Comparison of ENCODE assay signal across 26 mouse cellular contexts in the genomic region with DNA sequence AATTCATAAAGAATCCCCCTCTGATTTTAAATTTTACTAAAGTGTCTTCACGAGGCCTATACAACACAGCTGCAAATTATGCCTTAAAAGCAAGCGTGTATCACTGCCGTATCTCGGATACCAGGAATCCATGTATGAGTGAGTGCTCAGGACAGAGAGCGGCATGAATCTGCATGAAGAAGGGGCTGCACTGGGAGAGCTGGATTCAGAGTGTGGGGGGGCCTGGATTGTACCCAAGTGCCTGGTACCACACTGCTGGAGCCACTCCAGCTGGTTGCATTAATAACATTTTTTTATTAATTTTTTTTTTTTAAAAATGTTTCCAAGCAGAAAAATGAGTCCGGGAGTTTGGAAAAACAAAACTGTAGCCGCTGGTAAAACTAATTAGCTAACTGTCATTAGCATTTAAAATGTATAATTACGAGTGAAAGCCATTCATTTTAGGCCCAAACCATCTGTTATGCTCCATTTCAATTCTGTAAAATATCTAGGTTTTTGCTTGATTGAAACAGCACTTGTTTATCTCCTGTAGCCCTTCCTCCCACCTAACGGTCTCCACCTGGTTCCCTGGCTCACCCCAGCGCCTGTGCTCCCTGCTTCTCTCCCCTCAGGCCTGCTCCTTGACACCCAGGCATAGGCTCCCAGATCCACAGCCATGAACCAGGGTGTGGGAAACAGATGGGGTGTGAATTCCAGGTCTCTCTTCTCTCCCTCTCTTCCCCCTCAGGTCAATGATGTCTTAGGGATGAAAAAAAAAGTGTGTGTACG. TPM values are rescaled to one million over a fixed set of nuclear protein-coding genes. Genes with fewer than 3 reads are reported as not detected.
A peak's percentile ranks its signal among the peaks of the same experiment; 100 is the strongest.
DNase-seq lines count a peak whose midpoint lies in the region; ATAC-seq and TF ChIP-seq lines count a peak whose summit lies in the region.
"Had no signal": no experiment of that assay in that cellular context is flagged by ENCODE, and none has a peak within 500 bp of the region (broad histone marks: within the 10 kb centered on the region; RNA-seq: fewer than 3 reads in every experiment).

No protein-coding gene starts in this region.

- peaks cover 63% of the 10 kb centered on the region for H3K36me3 ChIP-seq in hindbrain, embryonic 13.5 days
- H3K36me3 ChIP-seq in hindbrain, embryonic 10.5 days: peaks cover 19% of the 10 kb centered on the region; the same call in 1 of the 2 replicates
- peaks cover 26% of the 10 kb centered on the region for H3K36me3 ChIP-seq in forebrain, embryonic 14.5 days (ENCODE audit: control insufficient read depth, insufficient read depth, low read length)
- H3K36me3 ChIP-seq in hindbrain, embryonic 16.5 days (ENCODE audit: control insufficient read depth, insufficient read depth, low read length): peaks cover 23% of the 10 kb centered on the region
- H3K36me3 ChIP-seq in stomach, postnatal 0 days (ENCODE audit: control insufficient read depth, insufficient read depth, low read length): peaks cover 2% of the 10 kb centered on the region
- H3K36me3 ChIP-seq: intestine, embryonic 15.5 days had no signal

- intact Hi-C loops in gastrocnemius, adult 2 months (cut with DNase I): no loop called here

- ATAC-seq in hindbrain, embryonic 13.5 days (ENCODE audit: low FRiP score): 0 out of 2 replicates have a peak, but pooled peaks have one; percentile 26
- ATAC-seq in forebrain, embryonic 14.5 days: peak; percentile 71
- ATAC-seq in hindbrain, embryonic 16.5 days: 0 out of 2 replicates have a peak, but pooled peaks have one; percentile 12
- no peak for ATAC-seq in stomach, postnatal 0 days (ENCODE audit: low FRiP score, low TSS enrichment)
- ATAC-seq: intestine, embryonic 15.5 days had no signal

- no peaks in the 10 kb centered on the region for H3K27me3 ChIP-seq in hindbrain, embryonic 13.5 days
- H3K27me3 ChIP-seq in hindbrain, embryonic 10.5 days (ENCODE audit: insufficient read depth, poor library complexity, severe bottlenecking): no peaks in the 10 kb centered on the region
- no peaks in the 10 kb centered on the region for H3K27me3 ChIP-seq in forebrain, embryonic 14.5 days (replicated peaks; ENCODE audit: control insufficient read depth, insufficient read depth, low read length)
- H3K27me3 ChIP-seq in hindbrain, embryonic 16.5 days (replicated peaks; ENCODE audit: control insufficient read depth, insufficient read depth, low read length): no peaks in the 10 kb centered on the region
- H3K27me3 ChIP-seq in stomach, postnatal 0 days (ENCODE audit: control insufficient read depth, insufficient read depth, low read length): no peaks in the 10 kb centered on the region
- H3K27me3 ChIP-seq: embryonic facial prominence, embryonic 13.5 days; intestine, embryonic 15.5 days had no signal

- no peaks in the 10 kb centered on the region for H3K9me3 ChIP-seq in hindbrain, embryonic 13.5 days
- H3K9me3 ChIP-seq in hindbrain, embryonic 10.5 days: no peaks in the 10 kb centered on the region
- H3K9me3 ChIP-seq in forebrain, embryonic 14.5 days (replicated peaks; ENCODE audit: control insufficient read depth, low read length): no peaks in the 10 kb centered on the region
- no peaks in the 10 kb centered on the region for H3K9me3 ChIP-seq in hindbrain, embryonic 16.5 days (ENCODE audit: control insufficient read depth, low read length)
- H3K9me3 ChIP-seq in stomach, postnatal 0 days (ENCODE audit: control insufficient read depth, low read length): no peaks in the 10 kb centered on the region
- H3K9me3 ChIP-seq: embryonic facial prominence, embryonic 13.5 days; heart, embryonic 10.5 days; intestine, embryonic 15.5 days had no signal

- H3K4me2 ChIP-seq in hindbrain, embryonic 13.5 days: no peak overlapping the region
- no peak overlapping the region for H3K4me2 ChIP-seq in forebrain, embryonic 14.5 days (ENCODE audit: low read length)
- no peak overlapping the region for H3K4me2 ChIP-seq in hindbrain, embryonic 16.5 days (ENCODE audit: low read length)
- H3K4me2 ChIP-seq in stomach, postnatal 0 days (replicated peaks; ENCODE audit: low read depth): no peak overlapping the region
- H3K4me2 ChIP-seq: embryonic facial prominence, embryonic 13.5 days; intestine, embryonic 15.5 days had no signal

- 65% methylated on average over 11 of the region's 11 CpGs for WGBS in hindbrain, embryonic 13.5 days
- WGBS in hindbrain, embryonic 10.5 days: 89% methylated on average over 11 of the region's 11 CpGs
- WGBS in forebrain, embryonic 14.5 days: 48% methylated on average over 11 of the region's 11 CpGs
- 49% methylated on average over 11 of the region's 11 CpGs for WGBS in hindbrain, embryonic 16.5 days
- 85% methylated on average over 11 of the region's 11 CpGs for WGBS in stomach, postnatal 0 days

- no peak for TF ChIP-seq POLR2A in brain, embryonic 14.5 days (IDR thresholded peaks at IDR 0.05; ENCODE audit: borderline replicate concordance, extremely low read depth, insufficient read depth, insufficient read length, poor library complexity, severe bottlenecking)

- no peak overlapping the region for H3K9ac ChIP-seq in hindbrain, embryonic 13.5 days
- no peak overlapping the region for H3K9ac ChIP-seq in forebrain, embryonic 14.5 days (ENCODE audit: low read length)
- no peak overlapping the region for H3K9ac ChIP-seq in hindbrain, embryonic 16.5 days (ENCODE audit: low read depth, low read length)
- H3K9ac ChIP-seq in stomach, postnatal 0 days (ENCODE audit: low read length): no peak overlapping the region
- H3K9ac ChIP-seq: embryonic facial prominence, embryonic 13.5 days; intestine, embryonic 15.5 days had no signal

- H3K4me3 ChIP-seq in hindbrain, embryonic 13.5 days: no peak overlapping the region
- H3K4me3 ChIP-seq in hindbrain, embryonic 10.5 days: no peak overlapping the region
- H3K4me3 ChIP-seq in forebrain, embryonic 14.5 days (ENCODE audit: low read depth, low read length): no peak overlapping the region
- H3K4me3 ChIP-seq in hindbrain, embryonic 16.5 days (ENCODE audit: low read length): no peak overlapping the region
- no peak overlapping the region for H3K4me3 ChIP-seq in gastrocnemius, adult 2 months
- no peak overlapping the region for H3K4me3 ChIP-seq in stomach, postnatal 0 days (ENCODE audit: low read depth, low read length)
- H3K4me3 ChIP-seq: embryonic facial prominence, embryonic 13.5 days; erythroblast, embryonic 14.5 days; heart, embryonic 10.5 days; intestine, embryonic 15.5 days; myocyte had no signal

- H3K4me1 ChIP-seq in hindbrain, embryonic 13.5 days (replicated peaks): peaks cover 8% of the 10 kb centered on the region
- H3K4me1 ChIP-seq in hindbrain, embryonic 10.5 days (replicated peaks): no peaks in the 10 kb centered on the region
- H3K4me1 ChIP-seq in forebrain, embryonic 14.5 days (ENCODE audit: control insufficient read depth, insufficient read depth, low read length): peaks cover 9% of the 10 kb centered on the region; the same call in 1 of the 2 replicates
- peaks cover 3% of the 10 kb centered on the region; the same call in 1 of the 2 replicates for H3K4me1 ChIP-seq in hindbrain, embryonic 16.5 days (ENCODE audit: control insufficient read depth, insufficient read depth, low read depth, low read length)
- no peaks in the 10 kb centered on the region for H3K4me1 ChIP-seq in stomach, postnatal 0 days (replicated peaks; ENCODE audit: control insufficient read depth, insufficient read depth)
- H3K4me1 ChIP-seq: intestine, embryonic 15.5 days had no signal

- no peak for DNase-seq in hindbrain, embryonic 10.5 days (ENCODE audit: low spot score)
- DNase-seq in brain, embryonic 14.5 days (ENCODE audit: low read depth): peak; percentile 81
- peak; percentile 75 for DNase-seq in forebrain, embryonic 14.5 days (ENCODE audit: low spot score)
- no peak for DNase-seq in gastrocnemius, adult 2 months
- no peak for DNase-seq in kidney, postnatal 36 days
- DNase-seq in stomach, postnatal 0 days (ENCODE audit: low spot score): no peak
- DNase-seq: adrenal gland, postnatal 36 days; cerebellum, adult 18-20 months; cerebellum, postnatal 25 days; embryo, embryonic 11 days; gastrocnemius, postnatal 10 days; heart, postnatal 4 days; kidney, adult 8-10 months; kidney, postnatal 10 days; layer of hippocampus, postnatal 36 days; right cerebral cortex, postnatal 14 days; thymus, postnatal 25 days had no signal

- TF ChIP-seq EP300 in stomach, postnatal 0 days (optimal IDR thresholded peaks at IDR 0.05): no peak

- no peak for TF ChIP-seq CTCF in brain, embryonic 14.5 days (IDR thresholded peaks at IDR 0.05; ENCODE audit: borderline replicate concordance, extremely low read depth, insufficient read depth, insufficient read length)
- TF ChIP-seq CTCF in gastrocnemius, adult 2 months (IDR thresholded peaks at IDR 0.05): no peak
- no peak for TF ChIP-seq CTCF in stomach, postnatal 0 days (IDR thresholded peaks at IDR 0.05; ENCODE audit: low read depth)

- peak overlapping the region; percentile 83 for H3K27ac ChIP-seq in hindbrain, embryonic 13.5 days
- H3K27ac ChIP-seq in hindbrain, embryonic 10.5 days: no peak overlapping the region
- peak overlapping the region; percentile 73 for H3K27ac ChIP-seq in forebrain, embryonic 14.5 days (ENCODE audit: low read depth, low read length)
- H3K27ac ChIP-seq in hindbrain, embryonic 16.5 days (ENCODE audit: low read depth, low read length): peak overlapping the region; percentile 3
- H3K27ac ChIP-seq in gastrocnemius, adult 2 months: no peak overlapping the region
- H3K27ac ChIP-seq in stomach, postnatal 0 days (replicated peaks): no peak overlapping the region
- H3K27ac ChIP-seq: embryonic facial prominence, embryonic 13.5 days; heart, embryonic 10.5 days; intestine, embryonic 15.5 days; macrophage had no signal

RNA-seq across cellular contexts. Expression of gene Nsun7, which starts 44.8 kb away (rescaled TPM):
- polyA plus RNA-seq in hindbrain, embryonic 13.5 days (2015; fragmentation: Nextera tagmentation; extraction: Ambion mirVana): 2.4 and 2.5 TPM in 2 replicates
- 0.31 and 0.72 TPM in 2 replicates for polyA plus RNA-seq in hindbrain, embryonic 10.5 days (2016; fragmentation: Nextera tagmentation; extraction: Ambion mirVana)
- polyA plus RNA-seq in brain, embryonic 14.5 days (2012; rRNA removed): 4.0 and 5.0 TPM in 2 replicates
- 0.74 and 1.2 TPM in 2 replicates for polyA plus RNA-seq in forebrain, embryonic 14.5 days (2014; fragmentation: Nextera tagmentation; extraction: Ambion mirVana)
- 2.7 and 2.9 TPM in 2 replicates for polyA plus RNA-seq in hindbrain, embryonic 16.5 days (2015; fragmentation: Nextera tagmentation; extraction: Ambion mirVana)
- under 1 TPM in 1 of 2 experiments, not detected in 1; 0.05 TPM for total RNA-seq in gastrocnemius, adult 2 months (2021)
- 0.06 and 0.10 TPM in 2 replicates for polyA plus RNA-seq in stomach, postnatal 0 days (2015; fragmentation: Nextera tagmentation; extraction: Ambion mirVana)
- total RNA-seq: granulocyte monocyte progenitor cell, adult 5-6 weeks had no signal
- polyA plus RNA-seq: erythroblast, embryonic 14.5 days; macrophage; myocyte had no signal

Comparison
In these comparisons a context has a peak if more than half of its experiments do, and no peak if none do; other contexts are left out.
1. H3K27ac ChIP-seq: peak in hindbrain, embryonic 13.5 days (single experiment), forebrain, embryonic 14.5 days (single experiment) and hindbrain, embryonic 16.5 days (single experiment); none in hindbrain, embryonic 10.5 days (single experiment), gastrocnemius, adult 2 months (single experiment) and stomach, postnatal 0 days (single experiment).
2. DNase-seq: peak in brain, embryonic 14.5 days (single experiment) and forebrain, embryonic 14.5 days (single experiment); none in hindbrain, embryonic 10.5 days (single experiment), gastrocnemius, adult 2 months (single experiment), kidney, postnatal 36 days (0 of 2) and stomach, postnatal 0 days (single experiment).